Mouse (Mus musculus) lung, adult 2 months (tissue): ENCODE measurements around the gene Foxs1.

Source experiments
- CTCF ChIP-seq: fragments of 200-500 bp; IDR thresholded peaks from 2 replicates; pipeline ENCODE4 v1.5.1; 2011; ENCODE audit warnings: mild to moderate bottlenecking, low read length, control low read depth; ENCODE audit not compliant: insufficient read depth
- POLR2A ChIP-seq: fragments of 200-500 bp; IDR thresholded peaks from 2 replicates; pipeline ENCODE4 v1.6.1; 2011; ENCODE audit warnings: low read depth, mild to moderate bottlenecking, control low read depth, low read length, borderline replicate concordance; ENCODE audit errors: extremely low read depth

DNA sequence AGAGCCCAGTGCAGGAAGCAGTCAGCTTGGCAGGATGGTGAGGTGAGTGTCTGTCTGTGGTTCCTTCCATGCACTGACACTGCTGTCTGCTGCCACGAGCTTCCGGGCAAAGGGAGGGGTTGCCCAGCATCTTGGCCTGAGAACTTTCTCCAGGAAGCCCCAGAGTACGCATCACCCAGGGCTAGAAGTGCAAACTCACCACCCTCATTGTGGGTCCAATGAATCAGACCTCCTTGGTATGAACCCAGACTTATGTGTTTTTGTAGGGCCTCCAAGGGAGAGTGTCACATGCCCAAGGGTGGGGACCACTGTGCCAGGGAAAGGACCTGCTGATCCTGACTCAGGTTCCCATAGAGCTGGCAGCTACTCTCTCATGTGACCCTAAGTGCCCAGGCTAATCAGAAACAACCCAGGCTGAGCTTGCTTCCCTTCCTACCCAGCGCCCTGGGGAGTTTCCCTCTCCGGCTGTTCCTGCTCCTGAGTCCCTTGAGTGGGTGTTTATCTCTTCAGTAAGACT lies 28.8 kb downstream of the Foxs1 start:
- no peak for TF ChIP-seq POLR2A
- TF ChIP-seq CTCF: no peak
